ENCODE assay signal across 24 mouse cellular contexts in the genomic region with DNA sequence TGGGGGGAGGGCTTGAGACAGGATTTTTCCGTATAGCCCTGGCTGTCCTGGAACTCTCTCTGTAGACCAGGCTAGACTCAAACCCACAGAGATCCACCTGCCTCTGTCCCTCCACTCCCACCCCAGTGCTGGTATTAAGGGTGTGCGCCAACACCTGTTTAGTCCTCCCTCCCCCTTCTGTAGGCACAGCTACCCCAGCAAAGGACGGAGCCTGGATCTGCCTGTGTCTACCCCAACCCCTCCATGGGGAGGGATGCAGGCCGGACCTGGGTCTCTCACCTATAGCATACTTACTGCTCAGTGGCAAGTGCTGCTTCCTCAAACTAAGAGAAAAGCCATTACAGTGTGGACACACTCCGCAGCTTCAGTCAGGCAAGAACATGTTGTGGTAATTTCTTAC. TPM values are rescaled to one million over a fixed set of nuclear protein-coding genes. Genes with fewer than 3 reads are reported as not detected.
DNase-seq lines count a peak whose midpoint lies in the region; ATAC-seq and TF ChIP-seq lines count a peak whose summit lies in the region.
"Had no signal": no experiment of that assay in that cellular context is flagged by ENCODE, and none has a peak within 500 bp of the region (broad histone marks: within the 10 kb centered on the region; RNA-seq: fewer than 3 reads in every experiment).

No protein-coding gene starts in this region.

- no peak overlapping the region for H3ac ChIP-seq in myocyte (ENCODE audit: control insufficient read depth, insufficient read length)

- peak; percentile 53 for DNase-seq in cerebellum, adult 9-11 months
- no peak for DNase-seq in heart, adult 8-10 months (ENCODE audit: low spot score)
- DNase-seq: adrenal gland, adult 2 months; adrenal gland, postnatal 14 days; B cell, adult 2 months; cerebellum, adult 11-12 months; cerebellum, adult 8-10 months; cerebellum, postnatal 36 days; gastrocnemius, adult 2 months; gastrocnemius, postnatal 14 days; heart, adult 18-20 months had no signal

- TF ChIP-seq POLR2A in myocyte (IDR thresholded peaks at IDR 0.05; ENCODE audit: insufficient read length, low read depth): no peak

- no peak overlapping the region for H3K4me2 ChIP-seq in myocyte (ENCODE audit: low read depth)
- H3K4me2 ChIP-seq: forebrain, embryonic 13.5 days; hindbrain, embryonic 12.5 days; hindbrain, embryonic 15.5 days had no signal

- H3K36me3 ChIP-seq in megakaryocyte, embryonic 14.5 days (replicated peaks; ENCODE audit: low read length): no peaks in the 10 kb centered on the region
- no peaks in the 10 kb centered on the region for H3K36me3 ChIP-seq in myocyte (ENCODE audit: control insufficient read depth, insufficient read depth)
- H3K36me3 ChIP-seq: forebrain, embryonic 10.5 days; G1E; heart, embryonic 10.5 days; hindbrain, embryonic 12.5 days; hindbrain, embryonic 15.5 days had no signal

- H3K27me3 ChIP-seq in megakaryocyte, embryonic 14.5 days (replicated peaks): peaks cover 12% of the 10 kb centered on the region
- H3K27me3 ChIP-seq in myocyte (ENCODE audit: control insufficient read depth, insufficient read depth, insufficient read length): no peaks in the 10 kb centered on the region
- H3K27me3 ChIP-seq: forebrain, embryonic 13.5 days; hindbrain, embryonic 12.5 days; hindbrain, embryonic 15.5 days had no signal

- H3K79me2 ChIP-seq in myocyte (ENCODE audit: control insufficient read depth, insufficient read depth): no peaks in the 10 kb centered on the region

- no peak for ATAC-seq in cerebellum, adult (ENCODE audit: insufficient number of reproducible peaks, low FRiP score, low TSS enrichment)
- ATAC-seq in megakaryocyte, adult 5-6 weeks (ENCODE audit: poor library complexity, severe bottlenecking): no peak
- ATAC-seq: forebrain, embryonic 13.5 days; forebrain, embryonic 16.5 days; intestine, postnatal 0 days had no signal

- H3K9me3 ChIP-seq in megakaryocyte, embryonic 14.5 days: peaks cover 7% of the 10 kb centered on the region; the same call in 1 of the 2 replicates
- H3K9me3 ChIP-seq: forebrain, embryonic 10.5 days; forebrain, embryonic 13.5 days; G1E; heart, embryonic 10.5 days; hindbrain, embryonic 15.5 days had no signal

- H3K4me1 ChIP-seq in megakaryocyte, embryonic 14.5 days: peaks cover 84% of the 10 kb centered on the region

- peak overlapping the region; percentile 38 for H3K4me3 ChIP-seq in megakaryocyte, embryonic 14.5 days (replicated peaks)
- H3K4me3 ChIP-seq in myocyte: no peak overlapping the region
- H3K4me3 ChIP-seq: forebrain, embryonic 10.5 days; forebrain, embryonic 13.5 days; gastrocnemius, adult 2 months; heart, embryonic 10.5 days; hindbrain, embryonic 12.5 days; hindbrain, embryonic 15.5 days had no signal

TF ChIP-seq in myocyte, 11 proteins besides CTCF, POLR2A, EP300 and RAD21:
- TF ChIP-seq MYOD1 (IDR thresholded peaks at IDR 0.05; ENCODE audit: control insufficient read depth in 1 of 3, insufficient read length in 2 of 3, low read depth in 2 of 3) (peak in 2 of 3 experiments; percentile 16 to 60), E2F4 (IDR thresholded peaks at IDR 0.05; ENCODE audit: insufficient read depth) (no peak)

RNA-seq across cellular contexts. Expression of gene Ninj1, which starts 7.0 kb away (rescaled TPM):
- polyA plus RNA-seq in megakaryocyte, embryonic 14.5 days (2012; ENCODE audit: insufficient read depth, low replicate concordance): 422 and 866 TPM in 2 replicates
- 76.1 and 81.6 TPM in 2 replicates for total RNA-seq in megakaryocyte, adult 5-6 weeks (2015)
- 33.4 and 48.2 TPM in 2 replicates for total RNA-seq in megakaryocyte, adult 5-6 weeks (2017)
- 124 TPM for polyA plus RNA-seq in myocyte (2012; fragmentation: generic; extraction: Trizol)
- 100 to 1,000 TPM; 111 to 152 (median 131) TPM for total RNA-seq in heart, adult 8-10 months (2022)

RNA-seq across cellular contexts. Expression of gene Wnk2, which starts 32.5 kb away (rescaled TPM):
- polyA plus RNA-seq in megakaryocyte, embryonic 14.5 days (2012; ENCODE audit: insufficient read depth, low replicate concordance): 0.02 and 0.35 TPM in 2 replicates
- total RNA-seq in megakaryocyte, adult 5-6 weeks (2015): 0.66 and 1.6 TPM in 2 replicates
- 0.33 and 0.48 TPM in 2 replicates for total RNA-seq in megakaryocyte, adult 5-6 weeks (2017)
- not detected for polyA plus RNA-seq in myocyte (2012; fragmentation: generic; extraction: Trizol)
- 10 to 100 TPM; 60.5 to 89.6 (median 75.4) TPM for total RNA-seq in heart, adult 8-10 months (2022)
- total RNA-seq: hematopoietic stem cell, adult 5-6 weeks had no signal
- polyA plus RNA-seq: G1E had no signal

RNA-seq across cellular contexts. Expression of gene Card19, which starts 35.6 kb away (rescaled TPM):
- 534 and 845 TPM in 2 replicates for polyA plus RNA-seq in megakaryocyte, embryonic 14.5 days (2012; ENCODE audit: insufficient read depth, low replicate concordance)
- 85.5 and 103 TPM in 2 replicates for total RNA-seq in megakaryocyte, adult 5-6 weeks (2015)
- 91.0 and 123 TPM in 2 replicates for total RNA-seq in megakaryocyte, adult 5-6 weeks (2017)
- 180 TPM for polyA plus RNA-seq in myocyte (2012; fragmentation: generic; extraction: Trizol)
- total RNA-seq in heart, adult 8-10 months (2022): 100 to 1,000 TPM; 132 to 152 (median 141) TPM

Comparison
In these comparisons a context has a peak if more than half of its experiments do, and no peak if none do; other contexts are left out.
1. RNA of gene Wnk2, which starts 32.5 kb away (total RNA-seq): 60.5 to 89.6 TPM in heart, adult 8-10 months; 0.33 to 1.6 TPM in megakaryocyte, adult 5-6 weeks; every median in the first group is over 10 times any median in the second.